Mouse (Mus musculus) embryonic facial prominence, embryonic 12.5 days (tissue): Measurements from ENCODE around the gene Hist1h2ba. TPM values are rescaled to one million over a fixed set of nuclear protein-coding genes. Genes with fewer than 3 reads are reported as not detected.

Experiments
- ATAC-seq: fragments of 200-750 bp; cut with Nextera tagmentation; 2 replicates; pipeline ENCODE4 v1.8.0; 2017; ENCODE audit not compliant: insufficient number of reproducible peaks, insufficient read depth, low FRiP score, low TSS enrichment
- H3K27ac ChIP-seq: fragments of 300-500 bp; sonication (generic); 2 replicates; pipeline ENCODE4 v1.5.1; 2016; ENCODE audit warnings: mild to moderate bottlenecking
- H3K27me3 ChIP-seq: fragments of 300-500 bp; sonication (generic); 2 replicates; pipeline ENCODE4 v1.6.1; 2016; ENCODE audit warnings: mild to moderate bottlenecking, moderate library complexity
- H3K36me3 ChIP-seq: fragments of 300-500 bp; sonication (generic); 2 replicates; pipeline ENCODE4 v1.6.1; 2016; ENCODE audit warnings: mild to moderate bottlenecking
- H3K4me1 ChIP-seq: fragments of 300-500 bp; sonication (generic); 2 replicates; pipeline ENCODE4 v1.6.1; 2016
- H3K4me2 ChIP-seq: fragments of 300-500 bp; sonication (generic); replicated peaks from 2 replicates; pipeline ENCODE4 v1.6.1; 2016; ENCODE audit warnings: mild to moderate bottlenecking, moderate library complexity
- H3K4me3 ChIP-seq: fragments of 300-500 bp; sonication (generic); 2 replicates; pipeline ENCODE4 v1.5.1; 2016; ENCODE audit warnings: mild to moderate bottlenecking
- H3K9ac ChIP-seq: fragments of 300-500 bp; sonication (generic); 2 replicates; pipeline ENCODE4 v1.6.1; 2016; ENCODE audit warnings: mild to moderate bottlenecking, moderate library complexity
- H3K9me3 ChIP-seq: fragments of 300-500 bp; sonication (generic); 2 replicates; pipeline ENCODE4 v1.6.1; 2016; ENCODE audit warnings: mild to moderate bottlenecking, moderate library complexity
- WGBS: fragments of 180-500 bp; shearing (Covaris S2); methylation state at CpG from one replicate; pipeline ENCODE4 v1.1.7; 2016; 5-methylcytosine and 5-hydroxymethylcytosine counted together
- microRNA-seq: library from miRNA; unstranded; fragments of <30 nt; microRNA quantifications from one replicate; pipeline ENCODE4, GENCODE M21; 2017
- polyA plus RNA-seq: library from polyadenylated mRNA; unstranded; fragments of >200 nt; fragmentation: Nextera tagmentation; extraction: Ambion mirVana; gene quantifications from 2 replicates; pipeline ENCODE4 v1.2.1, GENCODE M21; 2016

Gene Hist1h2ba
- polyA plus RNA-seq, 1 experiment from 2014 or later: not detected

DNA sequence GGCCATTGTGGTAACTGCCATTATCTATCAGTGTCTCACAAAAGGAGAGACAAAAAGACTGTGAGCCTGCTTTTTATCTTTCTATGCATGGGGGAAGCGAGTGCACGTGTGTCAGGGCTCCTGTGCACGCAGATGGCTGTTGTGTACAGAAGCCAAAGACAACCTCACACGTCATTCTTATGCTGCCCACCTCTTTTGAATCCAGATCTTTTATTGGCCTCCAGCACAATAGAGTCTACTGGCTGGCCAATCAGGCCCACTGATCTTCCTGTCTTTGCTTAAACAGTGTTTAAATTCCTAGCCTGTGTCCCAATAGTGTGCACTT lies 40.7 kb downstream of the Hist1h2ba start:
- H3K9ac ChIP-seq: no peak overlapping the region
- 64% methylated on average over 4 of the region's 4 CpGs for WGBS
- H3K9me3 ChIP-seq: no peaks in the 10 kb centered on the region
- H3K4me2 ChIP-seq: no peak overlapping the region
- H3K36me3 ChIP-seq: no peaks in the 10 kb centered on the region
- no peak overlapping the region for H3K4me3 ChIP-seq
- H3K27me3 ChIP-seq: no peaks in the 10 kb centered on the region
- no peak overlapping the region for H3K27ac ChIP-seq
- H3K4me1 ChIP-seq: 0 out of 2 replicates have a peak, but pooled peaks cover 6% of the 10 kb centered on the region
- ATAC-seq: no peak

DNA sequence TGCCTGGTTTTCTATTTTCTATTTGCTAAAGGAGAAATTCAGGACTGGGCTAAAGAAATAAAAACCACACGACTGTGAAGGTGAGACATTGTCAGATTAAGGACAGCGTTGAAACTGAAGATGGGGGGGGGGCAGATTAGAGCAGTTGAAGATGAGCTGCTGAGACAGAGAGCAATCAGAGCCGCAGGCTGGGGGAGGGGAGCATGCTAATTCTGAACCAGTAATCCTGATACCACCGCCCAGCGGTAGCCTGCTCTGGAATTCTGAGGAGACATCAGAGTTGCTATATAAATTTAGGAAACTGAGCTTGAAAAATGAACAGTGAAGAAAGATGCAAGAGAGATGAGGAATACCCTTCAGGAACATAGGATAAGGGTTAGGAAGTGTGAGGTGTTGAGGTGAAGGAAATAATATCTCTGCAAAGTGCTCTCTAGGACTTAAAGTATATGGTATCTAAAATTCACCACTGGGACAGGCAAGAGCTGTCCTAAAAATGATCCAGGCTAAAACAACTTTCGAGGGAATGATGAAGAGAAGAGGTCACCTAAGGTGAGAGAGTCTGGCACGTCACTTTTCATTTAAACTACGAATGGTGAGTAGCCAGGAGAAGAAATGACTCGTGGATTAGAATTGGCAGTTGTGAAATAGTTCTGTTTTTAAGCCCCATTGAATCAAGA lies 41.2 kb downstream of the Hist1h2ba start:
- WGBS: 33% methylated on average over 9 of the region's 9 CpGs
- ATAC-seq: no peak
- no peak overlapping the region for H3K4me2 ChIP-seq
- H3K4me3 ChIP-seq: no peak overlapping the region
- no peaks in the 10 kb centered on the region for H3K27me3 ChIP-seq
- H3K27ac ChIP-seq: no peak overlapping the region
- H3K9me3 ChIP-seq: no peaks in the 10 kb centered on the region
- H3K9ac ChIP-seq: no peak overlapping the region
- 0 out of 2 replicates have a peak, but pooled peaks cover 6% of the 10 kb centered on the region for H3K4me1 ChIP-seq
- no peaks in the 10 kb centered on the region for H3K36me3 ChIP-seq

DNA sequence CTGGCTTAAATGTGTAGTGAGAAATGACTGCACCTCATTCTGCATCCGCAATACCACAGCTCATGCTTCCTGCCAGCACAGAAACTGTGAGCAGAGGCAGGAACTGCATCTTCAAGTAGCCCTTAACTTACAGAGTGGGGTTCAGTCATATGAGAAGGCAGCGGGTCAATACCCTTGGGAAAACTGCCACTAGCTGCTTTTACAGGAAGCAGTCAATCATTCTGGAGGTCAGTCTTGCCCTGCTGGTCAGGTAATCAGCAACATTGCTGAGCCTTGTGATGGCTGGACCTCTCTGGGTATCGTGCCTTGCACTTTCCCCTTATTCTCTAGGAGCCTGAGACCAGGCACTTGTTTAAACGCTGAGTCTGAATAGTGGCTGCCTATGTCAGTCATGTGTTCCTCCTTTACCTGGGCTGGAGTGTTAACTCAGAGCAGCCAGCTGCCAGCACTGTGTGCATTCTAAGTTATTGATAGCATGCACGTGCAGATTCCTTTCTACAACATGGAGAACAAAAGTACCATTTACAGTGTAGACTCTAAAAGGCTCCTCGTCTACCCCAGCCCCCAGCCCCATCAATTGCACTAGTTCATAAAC lies 44.8 kb downstream of the Hist1h2ba start:
- Histone ChIP-seq H3K9me3 (no peaks in the 10 kb centered on the region), H3K27ac (no peak overlapping the region), H3K36me3 (no peaks in the 10 kb centered on the region), H3K4me2 (no peak overlapping the region), H3K9ac (no peak overlapping the region), H3K4me3 (no peak overlapping the region), H3K27me3 (no peaks in the 10 kb centered on the region), H3K4me1 (0 out of 2 replicates have a peak, but pooled peaks cover 6% of the 10 kb centered on the region)
- no peak for ATAC-seq
- WGBS: 35% methylated on average over 6 of the region's 6 CpGs

DNA sequence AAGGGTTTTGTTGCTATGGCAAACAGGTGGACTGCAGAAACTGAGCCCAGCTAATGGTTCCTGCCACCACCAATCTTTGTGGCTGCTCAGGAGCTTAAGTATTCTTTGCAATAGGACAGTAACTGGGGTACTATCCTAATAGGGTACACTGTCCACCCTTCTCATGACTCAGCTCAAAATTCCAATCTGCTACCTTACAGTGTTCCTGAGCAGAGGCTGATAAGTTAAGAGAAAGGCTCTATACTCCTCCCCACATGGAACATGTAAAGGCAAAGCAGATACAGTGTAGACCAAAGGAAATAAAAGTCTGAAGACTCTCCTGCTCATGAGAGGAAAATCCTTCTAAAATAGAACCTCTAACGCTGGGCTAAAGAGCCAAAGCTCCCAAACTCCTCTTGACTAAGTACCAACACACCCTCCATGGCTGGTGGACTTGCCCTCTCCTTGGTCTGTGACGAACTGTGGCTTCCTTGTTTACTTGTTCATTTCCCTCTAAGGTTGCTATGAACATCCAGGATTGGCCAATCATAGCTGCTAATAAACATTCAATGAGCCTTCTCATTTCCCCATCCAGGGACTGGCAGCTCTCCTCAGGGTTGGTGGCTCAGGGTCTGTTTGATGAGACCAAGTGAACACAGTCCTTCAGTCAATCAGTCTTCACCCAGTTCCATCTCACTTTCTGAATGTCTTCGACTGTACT lies 46.8 kb downstream of the Hist1h2ba start:
- no peak overlapping the region for H3K9ac ChIP-seq
- no peak overlapping the region for H3K4me3 ChIP-seq
- no peak overlapping the region for H3K4me2 ChIP-seq
- no peak overlapping the region for H3K27ac ChIP-seq
- H3K4me1 ChIP-seq: 0 out of 2 replicates have a peak, but pooled peaks cover 6% of the 10 kb centered on the region
- no peaks in the 10 kb centered on the region for H3K9me3 ChIP-seq
- 80% methylated on average over 3 of the region's 3 CpGs for WGBS
- no peaks in the 10 kb centered on the region for H3K27me3 ChIP-seq
- H3K36me3 ChIP-seq: no peaks in the 10 kb centered on the region
- ATAC-seq: no peak

DNA sequence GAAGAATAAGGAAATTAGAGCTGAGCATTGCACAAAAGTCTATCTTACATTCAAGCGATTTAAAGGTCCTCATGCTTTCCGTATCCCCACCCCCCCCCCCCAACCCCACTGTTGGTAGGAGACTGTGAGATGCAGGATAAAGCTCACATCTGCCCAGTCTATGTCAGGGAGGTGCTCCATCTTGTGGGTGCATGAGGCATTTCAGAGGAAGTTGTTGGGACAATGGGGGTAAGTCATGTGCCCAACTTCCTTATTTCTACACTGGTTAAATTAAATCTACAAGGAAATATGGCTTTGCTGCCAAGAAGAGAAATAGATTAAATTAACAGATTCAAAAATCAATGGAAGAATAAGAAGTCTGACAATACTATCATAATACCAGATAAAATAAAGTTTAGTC lies 48.4 kb downstream of the Hist1h2ba start:
- 46% methylated on average over 2 of the region's 2 CpGs for WGBS
- H3K4me2 ChIP-seq: no peak overlapping the region
- H3K27ac ChIP-seq: no peak overlapping the region
- H3K9me3 ChIP-seq: no peaks in the 10 kb centered on the region
- H3K4me1 ChIP-seq: 0 out of 2 replicates have a peak, but pooled peaks cover 6% of the 10 kb centered on the region
- H3K36me3 ChIP-seq: no peaks in the 10 kb centered on the region
- no peaks in the 10 kb centered on the region for H3K27me3 ChIP-seq
- no peak for ATAC-seq
- no peak overlapping the region for H3K4me3 ChIP-seq
- H3K9ac ChIP-seq: no peak overlapping the region

Small RNA genes within 50 kb of the gene (microRNA-seq; reads per million reads assigned to microRNA genes)
- not detected for gene Gm44344

Other genes starting within 250 kb of the Hist1h2ba start
- 35.4 and 35.6 TPM in 2 replicates for gene Hist1h2bc, start 250.0 kb downstream of the Hist1h2ba start, polyA plus RNA-seq
- 0.24 and 0.25 TPM in 2 replicates for gene Hist1h1t, start 238.3 kb downstream of the Hist1h2ba start, polyA plus RNA-seq
- gene Hist1h4c, start 235.7 kb downstream of the Hist1h2ba start, polyA plus RNA-seq: 10.5 and 13.6 TPM in 2 replicates
- 3.2 and 3.5 TPM in 2 replicates for gene Hfe, start 223.3 kb downstream of the Hist1h2ba start, polyA plus RNA-seq
- gene Hist1h1c, start 195.3 kb downstream of the Hist1h2ba start, polyA plus RNA-seq: 20.5 and 22.8 TPM in 2 replicates
- 19.2 and 19.3 TPM in 2 replicates for gene Hist1h3c, start 188.6 kb downstream of the Hist1h2ba start, polyA plus RNA-seq
- 3.6 and 5.0 TPM in 2 replicates for gene Hist1h2bb, start 187.4 kb downstream of the Hist1h2ba start, polyA plus RNA-seq
- gene Hist1h2ab, start 183.0 kb downstream of the Hist1h2ba start, polyA plus RNA-seq: 58.7 and 62.9 TPM in 2 replicates
- 14.0 and 23.7 TPM in 2 replicates for gene Hist1h3b, start 181.9 kb downstream of the Hist1h2ba start, polyA plus RNA-seq
- gene Hist1h4b, start 177.1 kb downstream of the Hist1h2ba start, polyA plus RNA-seq: 9.4 and 11.5 TPM in 2 replicates
- gene Hist1h4a, start 172.9 kb downstream of the Hist1h2ba start, polyA plus RNA-seq: 1.1 and 1.2 TPM in 2 replicates
- 7.8 and 9.6 TPM in 2 replicates for gene Hist1h3a, start 171.8 kb downstream of the Hist1h2ba start, polyA plus RNA-seq
- gene Hist1h1a, start 170.5 kb downstream of the Hist1h2ba start, polyA plus RNA-seq: 4.0 and 5.8 TPM in 2 replicates
- gene Trim38, start 164.2 kb downstream of the Hist1h2ba start, polyA plus RNA-seq: 0.10 TPM in 1 of 2 replicates, not detected in the other
- not detected in 2 replicates for gene Slc17a2, start 127.2 kb downstream of the Hist1h2ba start, polyA plus RNA-seq
- not detected in 2 replicates for gene Slc17a3, start 94.7 kb downstream of the Hist1h2ba start, polyA plus RNA-seq
- not detected in 2 replicates for gene Slc17a1, start 66.4 kb downstream of the Hist1h2ba start, polyA plus RNA-seq
- gene Slc17a4, start 19.1 kb downstream of the Hist1h2ba start, polyA plus RNA-seq: not detected in 2 replicates
- not detected in 2 replicates for gene Hist1h2aa, start 306 bp upstream of the Hist1h2ba start, polyA plus RNA-seq
- gene Scgn, start 57.1 kb upstream of the Hist1h2ba start, polyA plus RNA-seq: 0.40 TPM in 1 of 2 replicates, not detected in the other